Mouse (Mus musculus) layer of hippocampus, postnatal 10 days (tissue): ENCODE results near the gene Tarbp2. TPM values are rescaled to one million over a fixed set of nuclear protein-coding genes. Genes with fewer than 3 reads are reported as not detected.

Experiments used
- DNase-seq, 2 experiments: peaks; one replicate each; pipeline ENCODE4 v3.0.0; 2021; ENCODE audit warnings: low spot score in 2 of 2
- long read RNA-seq: library from polyadenylated mRNA; stranded (forward); transcript quantifications from one replicate; pipeline ENCODE4 v2.0.0, GENCODE M21; 2023
- total RNA-seq, 2 experiments: library from RNA; stranded (reverse); gene quantifications; 2 replicates each; pipeline ENCODE4 v1.2.3; 2021

Gene Tarbp2
- total RNA-seq = 10 to 100 TPM; 45.7 to 46.8 TPM
- long read RNA-seq, transcript Tarbp2-201 (9 exons, 1,523 nt) = major isoform, 12 of 55 reads
- long read RNA-seq, transcript Tarbp2-203 (7 exons, 1,819 nt) = minor isoform, 6 of 55 reads
- long read RNA-seq, partial matches to known transcripts = 17 of 55 reads
- long read RNA-seq, other reads (novel, unspliced or antisense) = 19 of 55 reads

- peak; percentile 98 to 99 for DNase-seq
Measured at GRCm38 (mm10) chr15:102517976-102518858, at the start of gene Tarbp2. Tarbp2 (plus strand) TSS chr15:102518192.

GRCm38 (mm10) chr15:102468675-102469370 lies 49.2 kb upstream of the Tarbp2 start:
- no peak for DNase-seq

GRCm38 (mm10) chr15:102470183-102470604 lies 47.8 kb upstream of the Tarbp2 start, which contains the start of gene Pcbp2:
Pcbp2 (plus strand) TSS chr15:102470539.
- DNase-seq = peak; percentile 93 to 96

GRCm38 (mm10) chr15:102470605-102471294 lies 47.2 kb upstream of the Tarbp2 start:
- peak; percentile 81 to 86 for DNase-seq

- DNase-seq = no peak
Measured at GRCm38 (mm10) chr15:102471295-102471645, 46.7 kb upstream of the Tarbp2 start.

- no peak for DNase-seq
Measured at GRCm38 (mm10) chr15:102471727-102472126, 46.3 kb upstream of the Tarbp2 start.

- no peak for DNase-seq
Measured at GRCm38 (mm10) chr15:102473246-102473645, 44.7 kb upstream of the Tarbp2 start.

- no peak for DNase-seq
Measured at GRCm38 (mm10) chr15:102474520-102474919, 43.5 kb upstream of the Tarbp2 start.

GRCm38 (mm10) chr15:102483136-102483535 lies 34.9 kb upstream of the Tarbp2 start:
- DNase-seq = no peak

GRCm38 (mm10) chr15:102485853-102486252 lies 32.1 kb upstream of the Tarbp2 start:
- DNase-seq = no peak

- DNase-seq = no peak
Measured at GRCm38 (mm10) chr15:102487664-102488063, 30.3 kb upstream of the Tarbp2 start.

GRCm38 (mm10) chr15:102498322-102498721 lies 19.7 kb upstream of the Tarbp2 start:
- no peak for DNase-seq

GRCm38 (mm10) chr15:102499370-102499769 lies 18.6 kb upstream of the Tarbp2 start:
- no peak for DNase-seq

- DNase-seq = no peak
Measured at GRCm38 (mm10) chr15:102499851-102500250, 18.1 kb upstream of the Tarbp2 start.

- DNase-seq = no peak
Measured at GRCm38 (mm10) chr15:102500479-102500878, 17.5 kb upstream of the Tarbp2 start.

- no peak for DNase-seq
Measured at GRCm38 (mm10) chr15:102501084-102501814, 16.7 kb upstream of the Tarbp2 start.

GRCm38 (mm10) chr15:102502254-102502840 lies 15.6 kb upstream of the Tarbp2 start:
- no peak for DNase-seq

GRCm38 (mm10) chr15:102503447-102503846 lies 14.5 kb upstream of the Tarbp2 start, which contains the start of gene Gm10337:
Gm10337 (plus strand) TSS chr15:102503722.
- DNase-seq = no peak

GRCm38 (mm10) chr15:102503924-102504782 lies 13.8 kb upstream of the Tarbp2 start:
- DNase-seq = no peak
